Mouse (Mus musculus) CD4-positive, CD25-positive, alpha-beta regulatory T cell (primary cell): Measurements from ENCODE around the gene Glp2r. TPM values are rescaled to one million over a fixed set of nuclear protein-coding genes. Genes with fewer than 3 reads are reported as not detected.

ENCODE experiments used
- polyA plus RNA-seq: library from polyadenylated mRNA; unstranded; fragments of 100-300 nt; shearing (Covaris generic); gene quantifications from one replicate; pipeline ENCODE4 v1.2.1, GENCODE M21; 2017

Gene Glp2r
- not detected for polyA plus RNA-seq

DNA sequence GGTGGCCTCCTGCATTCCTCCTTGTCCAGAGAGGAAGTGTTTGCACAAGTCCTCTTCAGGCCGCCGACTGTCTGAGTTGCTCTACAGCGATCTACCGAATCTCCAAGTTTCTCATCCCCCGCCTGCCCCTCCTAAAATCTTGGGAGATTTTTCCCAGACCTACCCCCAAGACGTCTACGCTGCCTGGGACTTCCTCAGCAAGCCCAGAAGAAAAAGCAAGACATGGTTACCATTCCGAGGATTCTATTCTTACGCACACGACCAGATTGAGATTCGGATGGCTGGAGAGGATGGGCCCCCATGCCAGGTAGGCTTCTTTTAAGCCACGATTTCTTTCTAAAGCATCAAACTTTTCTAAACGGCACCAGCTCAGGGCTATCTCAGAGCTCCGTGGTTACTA, at the start of gene Glp2r:
Gene Glp2r, minus strand, starts transcription at position 101 of the 400 bp plus-strand sequence.

DNA sequence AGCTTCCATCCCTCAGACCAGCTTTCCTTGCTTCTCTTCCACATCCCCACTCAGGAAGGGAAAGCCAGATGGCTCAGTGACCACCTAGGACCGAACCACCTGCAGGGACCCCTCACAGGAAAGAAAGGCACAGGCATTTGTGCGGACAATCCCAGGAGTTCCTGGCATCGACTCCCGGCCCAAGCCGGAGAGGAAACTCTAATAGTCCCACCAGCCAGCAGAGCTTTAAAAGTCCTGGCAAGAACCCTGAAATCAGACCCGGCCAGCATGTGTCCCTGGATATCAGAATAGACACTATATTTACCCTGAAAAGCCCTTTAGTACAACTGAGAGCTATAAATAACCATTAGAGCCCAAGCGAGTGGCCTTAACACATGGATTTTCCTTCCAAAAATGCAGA, 27.0 kb upstream of the Glp2r start, which contains the start of gene Dhrs7c:
Gene Dhrs7c, plus strand, starts transcription at position 257 of the 400 bp plus-strand sequence.

DNA sequence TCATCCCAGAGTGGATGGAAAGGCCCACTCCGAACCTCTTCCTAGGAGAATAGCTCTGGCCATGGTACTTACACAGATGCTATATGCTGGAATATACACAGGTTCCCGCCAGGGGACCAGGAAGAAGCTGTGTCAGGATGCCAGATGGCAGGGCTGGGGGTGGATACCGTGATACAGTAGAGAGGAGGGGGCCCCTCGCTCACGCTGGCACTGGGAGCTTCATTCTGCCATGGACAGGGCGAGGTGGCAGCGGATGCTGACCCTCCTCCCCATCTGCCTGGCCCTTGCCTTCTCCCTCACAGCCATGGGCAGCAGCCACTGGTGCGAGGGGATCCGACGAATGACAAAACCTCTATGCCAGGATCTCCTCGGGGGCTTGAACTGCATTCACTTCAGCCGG, 3.4 kb upstream of the Glp2r start, which contains the start of gene Gsg1l2:
Gene Gsg1l2, plus strand, starts transcription at position 230 of the 400 bp plus-strand sequence.

DNA sequence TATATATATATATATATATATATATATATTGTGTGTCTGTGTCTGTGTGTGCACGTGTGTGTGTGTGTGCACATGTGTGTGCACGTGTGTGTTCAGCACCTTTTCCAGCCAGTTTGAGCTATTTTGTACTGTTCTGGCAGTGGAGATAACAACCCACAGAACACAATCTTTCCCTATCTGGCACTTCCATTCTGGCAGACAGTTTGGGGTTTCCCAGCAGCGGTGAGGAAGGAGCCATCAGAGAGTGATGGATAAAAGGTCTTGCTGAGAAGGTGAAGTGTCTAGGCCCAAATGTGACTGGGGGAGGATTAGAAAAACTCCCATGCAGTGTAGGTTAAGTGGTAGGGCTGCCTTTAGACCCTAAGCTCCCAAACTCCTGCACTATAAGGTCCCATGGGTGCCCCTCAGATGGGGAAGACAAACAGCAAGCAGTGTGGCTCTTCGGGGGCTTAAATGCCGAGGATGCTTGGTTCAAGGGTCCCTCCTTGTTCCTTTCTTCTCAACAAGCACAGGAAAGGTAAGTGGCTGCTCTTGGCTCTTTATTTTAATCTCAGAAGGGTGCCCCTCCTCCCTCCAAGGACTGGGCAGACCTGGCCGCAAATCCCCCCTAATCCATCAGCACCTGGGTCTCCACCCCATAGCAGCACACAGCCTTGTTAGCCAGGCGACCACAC, 76.1 kb downstream of the Glp2r start, which contains the start of gene Rcvrn:
Gene Rcvrn, plus strand, starts transcription at position 624 of the 674 bp plus-strand sequence.

Other genes with a start within 250 kb of the Glp2r start
- not detected for gene Rcvrn, start 75.8 kb downstream of the Glp2r start, polyA plus RNA-seq
- gene Gsg1l2, start 3.5 kb upstream of the Glp2r start, polyA plus RNA-seq, result not detected
- not detected for gene Dhrs7c, start 27.0 kb upstream of the Glp2r start, polyA plus RNA-seq
- gene Usp43, start 151.0 kb upstream of the Glp2r start, polyA plus RNA-seq, result not detected
- 0.20 TPM for gene Cfap52, start 194.5 kb upstream of the Glp2r start, polyA plus RNA-seq
- 75.5 TPM for gene Stx8, start 195.0 kb upstream of the Glp2r start, polyA plus RNA-seq